Mouse (Mus musculus): ENCODE data around the gene Nfe2l3.
A peak's percentile ranks its signal among the peaks of the same experiment; 100 is the strongest.

Nfe2l3 gene

GRCm38 (mm10) chr6:51442191-51442835, 9.8 kb downstream of the Nfe2l3 start:
- no peak for DNase-seq (ENCODE audit: low read depth, low spot score)

GRCm38 (mm10) chr6:51452927-51453503, 20.5 kb downstream of the Nfe2l3 start:
- peak; percentile 25 for DNase-seq (ENCODE audit: low read depth, low spot score)

- no peak for DNase-seq (ENCODE audit: low read depth, low spot score)
Measured at GRCm38 (mm10) chr6:51454949-51455348, 22.5 kb downstream of the Nfe2l3 start.

GRCm38 (mm10) chr6:51456198-51456597, 23.7 kb downstream of the Nfe2l3 start:
- no peak for DNase-seq (ENCODE audit: low read depth, low spot score)

- no peak for DNase-seq (ENCODE audit: low read depth, low spot score)
Measured at GRCm38 (mm10) chr6:51457283-51457682, 24.8 kb downstream of the Nfe2l3 start.

GRCm38 (mm10) chr6:51457770-51458387, 25.4 kb downstream of the Nfe2l3 start:
- DNase-seq (ENCODE audit: low read depth, low spot score): peak; percentile 35

- DNase-seq (ENCODE audit: low read depth, low spot score): peak; percentile 64
Measured at GRCm38 (mm10) chr6:51458925-51459312, 26.4 kb downstream of the Nfe2l3 start.

GRCm38 (mm10) chr6:51459313-51460020, 27.0 kb downstream of the Nfe2l3 start:
- DNase-seq (ENCODE audit: low read depth, low spot score): peak; percentile 73

GRCm38 (mm10) chr6:51460021-51460360, 27.5 kb downstream of the Nfe2l3 start:
- DNase-seq (ENCODE audit: low read depth, low spot score): no peak

GRCm38 (mm10) chr6:51460363-51460762, 27.9 kb downstream of the Nfe2l3 start:
- peak; percentile 50 for DNase-seq (ENCODE audit: low read depth, low spot score)

- peak; percentile 76 for DNase-seq (ENCODE audit: low read depth, low spot score)
Measured at GRCm38 (mm10) chr6:51467649-51468048, 35.2 kb downstream of the Nfe2l3 start.

GRCm38 (mm10) chr6:51468891-51469561, 36.6 kb downstream of the Nfe2l3 start:
- DNase-seq (ENCODE audit: low read depth, low spot score): peak; percentile 81

- peak; percentile 99 for DNase-seq (ENCODE audit: low read depth, low spot score)
Measured at GRCm38 (mm10) chr6:51469715-51470310, 37.3 kb downstream of the Nfe2l3 start, which contains the start of gene Hnrnpa2b1. TSS of gene Hnrnpa2b1 (minus strand) at chr6:51469894.

- DNase-seq (ENCODE audit: low read depth, low spot score): peak; percentile 66
Measured at GRCm38 (mm10) chr6:51470311-51471178, 38.1 kb downstream of the Nfe2l3 start, which contains the start of gene Cbx3. TSS of gene Cbx3 (plus strand) at chr6:51470360.

GRCm38 (mm10) chr6:51471179-51471505, 38.7 kb downstream of the Nfe2l3 start:
- peak; percentile 60 for DNase-seq (ENCODE audit: low read depth, low spot score)

GRCm38 (mm10) chr6:51471782-51472181, 39.3 kb downstream of the Nfe2l3 start:
- peak; percentile 45 for DNase-seq (ENCODE audit: low read depth, low spot score)

GRCm38 (mm10) chr6:51472213-51472612, 39.7 kb downstream of the Nfe2l3 start:
- DNase-seq (ENCODE audit: low read depth, low spot score): peak; percentile 52

GRCm38 (mm10) chr6:51479136-51479731, 46.8 kb downstream of the Nfe2l3 start:
- no peak for DNase-seq (ENCODE audit: low read depth, low spot score)

- DNase-seq (ENCODE audit: low read depth, low spot score): no peak
Measured at GRCm38 (mm10) chr6:51481548-51481947, 49.1 kb downstream of the Nfe2l3 start.

- no peak for DNase-seq (ENCODE audit: low read depth, low spot score)
Measured at GRCm38 (mm10) chr6:51483861-51484260, 51.4 kb downstream of the Nfe2l3 start.

All from 3T3-L1 (cell line).